Mouse (Mus musculus) cortical plate, adult 2 months (tissue): ENCODE data around the gene Maged1.
A peak's percentile ranks its signal among the peaks of the same experiment; 100 is the strongest.

ENCODE experiments used
- CTCF ChIP-seq: fragments of 200-500 bp; IDR thresholded peaks from 2 replicates; pipeline ENCODE4 v1.5.1; 2011; ENCODE audit warnings: mild to moderate bottlenecking, control low read depth, low read length; ENCODE audit not compliant: insufficient read depth; ENCODE audit errors: extremely low read depth
- POLR2A ChIP-seq: fragments of 200-500 bp; IDR thresholded peaks from 2 replicates; pipeline ENCODE4 v1.6.1; 2011; ENCODE audit warnings: mild to moderate bottlenecking, low read length, control low read depth; ENCODE audit not compliant: insufficient read depth; ENCODE audit errors: extremely low read depth

DNA sequence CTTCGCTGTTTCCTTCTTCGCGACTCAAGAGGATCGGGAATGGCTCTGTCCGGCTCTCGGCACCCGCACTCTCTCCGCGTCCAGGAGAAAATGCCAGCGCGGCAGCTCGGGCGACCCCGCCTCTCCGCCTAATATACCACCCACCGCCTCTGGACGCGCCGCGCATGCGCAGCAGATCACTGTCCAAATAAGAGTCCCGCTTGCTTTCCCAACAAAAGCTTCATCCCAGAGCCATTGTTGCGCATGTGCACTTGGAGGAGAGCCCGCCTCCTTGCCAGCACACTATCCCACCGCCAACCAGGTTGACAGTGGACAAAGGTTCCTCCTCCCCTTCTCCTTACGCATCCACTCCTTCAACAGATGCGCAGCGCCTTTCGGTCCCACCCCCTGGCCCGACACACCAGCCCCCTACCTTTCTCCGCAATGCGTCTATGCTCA is at the start of gene Maged1:
- TF ChIP-seq POLR2A (peak; percentile 71), CTCF (no peak)
